Mouse (Mus musculus) ES-Bruce4 (cell line): ENCODE data around the gene Ptprr. TPM values are rescaled to one million over a fixed set of nuclear protein-coding genes. Genes with fewer than 3 reads are reported as not detected.

Experiments
- H3K27ac ChIP-seq: 2 replicates; pipeline ENCODE4 v1.5.1; 2012; ENCODE audit warnings: low read length, inconsistent platforms; ENCODE audit not compliant: insufficient read depth
- H3K27me3 ChIP-seq: 2 replicates; pipeline ENCODE4 v1.6.1; 2012; ENCODE audit warnings: mild to moderate bottlenecking, low read length, inconsistent platforms; ENCODE audit not compliant: control insufficient read depth, poor library complexity, insufficient read depth, severe bottlenecking
- H3K36me3 ChIP-seq: 2 replicates; pipeline ENCODE4 v1.6.1; 2012; ENCODE audit warnings: inconsistent platforms, mild to moderate bottlenecking, low read length, moderate library complexity; ENCODE audit not compliant: control insufficient read depth, poor library complexity, insufficient read depth, severe bottlenecking
- H3K4me1 ChIP-seq: one replicate; pipeline ENCODE4 v1.8.1; 2011; ENCODE audit warnings: low read length; ENCODE audit not compliant: control insufficient read depth, insufficient read depth
- H3K4me3 ChIP-seq: 2 replicates; pipeline ENCODE4 v1.5.1; 2011; ENCODE audit warnings: low read depth, mild to moderate bottlenecking, low read length
- H3K9ac ChIP-seq: 2 replicates; pipeline ENCODE4 v1.6.1; 2012; ENCODE audit warnings: low read depth, mild to moderate bottlenecking, inconsistent platforms; ENCODE audit not compliant: poor library complexity, severe bottlenecking
- H3K9me3 ChIP-seq: replicated peaks from 2 replicates; pipeline ENCODE4 v1.6.1; 2012; ENCODE audit warnings: mild to moderate bottlenecking, low read length, inconsistent platforms; ENCODE audit not compliant: control insufficient read depth, poor library complexity, insufficient read depth, severe bottlenecking
- CTCF ChIP-seq: IDR thresholded peaks from one replicate; pipeline ENCODE4 v1.8.1; 2011; ENCODE audit warnings: low read depth, low read length
- EP300 ChIP-seq: IDR thresholded peaks from 2 replicates; pipeline ENCODE4 v1.6.1; 2011; ENCODE audit warnings: low read depth, low read length; ENCODE audit not compliant: insufficient read depth
- POLR2A ChIP-seq: IDR thresholded peaks from one replicate; pipeline ENCODE4 v1.8.1; 2011; ENCODE audit warnings: low read length; ENCODE audit not compliant: insufficient read depth
- polyA plus RNA-seq: library from polyadenylated mRNA; stranded (reverse); fragments of >200 nt; gene quantifications from 2 replicates; pipeline ENCODE4 v1.2.4, GENCODE M21; 2011; ENCODE audit warnings: low read depth; ENCODE audit not compliant: missing spikeins, insufficient read depth, insufficient read length

Ptprr gene
- polyA plus RNA-seq, 1 experiment = not detected

DNA sequence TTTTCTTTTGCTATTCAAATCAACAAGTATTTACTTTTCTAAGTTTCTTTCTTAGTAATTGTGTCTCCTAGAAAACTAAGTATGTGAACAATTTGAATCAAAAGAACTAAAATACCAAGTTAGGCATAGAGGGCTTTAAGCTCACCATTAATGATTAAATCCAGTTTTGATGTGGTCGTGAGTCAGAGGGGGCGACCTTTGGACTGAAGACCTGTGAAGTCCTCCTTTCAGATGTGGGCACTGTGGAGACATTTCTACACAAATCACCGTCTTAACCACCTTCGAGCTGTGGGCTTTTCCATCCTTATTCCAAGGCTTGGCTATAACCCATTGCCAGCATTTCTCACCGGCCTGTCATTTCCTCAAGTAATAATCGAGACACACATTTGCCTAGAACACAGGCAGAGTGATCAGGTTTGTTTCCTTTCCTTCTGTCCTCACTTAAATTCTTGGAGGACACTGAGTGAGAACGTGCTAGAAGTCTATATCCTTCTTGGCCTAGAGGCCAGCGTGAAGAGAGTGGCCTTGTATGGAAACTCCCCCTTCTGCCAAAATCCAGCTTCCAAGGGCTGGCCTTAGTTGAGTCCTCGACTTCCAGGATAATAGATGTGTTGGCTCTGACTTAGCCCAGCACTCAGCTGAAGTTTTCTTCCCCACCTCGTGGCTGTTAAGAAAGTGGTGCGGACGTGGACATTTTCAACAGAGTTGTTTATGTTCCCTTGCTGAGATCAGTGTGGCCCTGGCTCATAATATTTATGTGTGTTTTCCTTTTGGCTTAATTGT, 202.5 kb downstream of the Ptprr start:
- H3K4me3 ChIP-seq = no peak overlapping the region
- H3K9ac ChIP-seq = no peak overlapping the region
- TF ChIP-seq EP300 (no peak), POLR2A (no peak), CTCF (no peak)
- H3K36me3 ChIP-seq = no peaks in the 10 kb centered on the region
- no peaks in the 10 kb centered on the region for H3K27me3 ChIP-seq
- no peaks in the 10 kb centered on the region for H3K9me3 ChIP-seq
- no peaks in the 10 kb centered on the region for H3K4me1 ChIP-seq
- H3K27ac ChIP-seq = no peak overlapping the region

DNA sequence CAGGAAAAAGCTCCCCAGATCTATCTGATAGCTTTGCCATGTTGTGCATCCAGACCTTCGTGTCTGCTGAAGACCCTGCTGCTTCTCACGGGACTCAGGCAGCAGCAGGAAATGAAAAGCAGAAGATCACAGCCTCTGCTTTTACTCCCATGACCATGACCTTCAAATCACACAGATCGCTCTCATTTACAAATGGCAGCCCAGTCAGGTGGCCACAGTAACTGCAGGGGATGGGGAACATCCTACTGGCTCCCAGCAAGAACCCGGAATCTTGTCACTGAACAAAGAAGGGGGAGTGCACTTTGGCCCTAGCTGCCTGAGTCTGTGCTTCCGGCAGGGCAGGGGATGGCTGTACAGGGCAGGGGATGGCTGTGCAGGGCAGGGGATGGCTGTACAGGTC, 217.3 kb downstream of the Ptprr start:
- Histone ChIP-seq H3K27ac (no peak overlapping the region), H3K9me3 (no peaks in the 10 kb centered on the region), H3K9ac (no peak overlapping the region), H3K27me3 (no peaks in the 10 kb centered on the region), H3K4me1 (no peaks in the 10 kb centered on the region), H3K36me3 (no peaks in the 10 kb centered on the region), H3K4me3 (no peak overlapping the region)
- no peak for TF ChIP-seq CTCF
- no peak for TF ChIP-seq POLR2A
- TF ChIP-seq EP300 = no peak

DNA sequence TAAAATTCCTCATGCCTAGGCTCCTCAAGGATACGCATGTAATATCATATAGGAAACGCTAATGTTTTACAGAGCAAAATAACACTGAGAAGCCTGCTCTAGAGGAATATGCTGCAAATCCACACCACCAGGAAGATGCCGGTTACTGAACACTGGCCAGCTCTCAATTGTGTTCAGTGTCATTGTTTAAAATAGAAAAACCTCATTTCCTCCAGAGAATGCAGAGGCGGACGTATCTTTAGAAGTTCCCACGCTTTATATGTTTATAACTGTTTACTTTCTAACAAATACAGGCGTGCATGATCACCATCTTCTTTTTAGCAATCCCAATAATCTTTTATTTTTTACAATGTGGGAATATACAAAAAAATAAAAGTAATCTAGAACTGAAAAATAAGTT, 224.2 kb downstream of the Ptprr start:
- H3K4me1 ChIP-seq = no peaks in the 10 kb centered on the region
- no peak overlapping the region for H3K27ac ChIP-seq
- H3K9me3 ChIP-seq = no peaks in the 10 kb centered on the region
- no peaks in the 10 kb centered on the region for H3K27me3 ChIP-seq
- TF ChIP-seq POLR2A (no peak), CTCF (no peak), EP300 (no peak)
- H3K4me3 ChIP-seq = no peak overlapping the region
- H3K36me3 ChIP-seq = no peaks in the 10 kb centered on the region
- no peak overlapping the region for H3K9ac ChIP-seq

DNA sequence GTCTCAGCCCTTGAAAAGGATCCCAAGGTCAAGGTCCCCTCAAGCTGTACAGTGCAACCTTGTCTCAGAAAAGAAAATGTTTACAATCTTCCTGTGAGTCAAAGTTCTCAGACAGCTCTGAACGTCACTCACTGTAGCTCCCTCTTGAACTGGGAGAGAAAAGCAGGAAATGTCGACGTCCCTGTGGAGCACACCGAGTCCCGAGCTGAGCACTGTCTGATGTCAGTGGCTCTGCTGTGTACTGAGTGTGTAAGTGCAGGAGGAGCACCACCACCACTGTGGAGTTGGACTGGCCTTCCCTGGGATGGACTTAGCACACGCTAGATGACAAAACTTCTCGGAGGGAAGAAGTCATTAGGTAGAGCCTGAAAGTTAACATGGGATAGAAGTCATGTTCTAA, 225.4 kb downstream of the Ptprr start:
- TF ChIP-seq POLR2A = no peak
- no peak for TF ChIP-seq EP300
- TF ChIP-seq CTCF = no peak
- Histone ChIP-seq H3K27ac (no peak overlapping the region), H3K27me3 (no peaks in the 10 kb centered on the region)

DNA sequence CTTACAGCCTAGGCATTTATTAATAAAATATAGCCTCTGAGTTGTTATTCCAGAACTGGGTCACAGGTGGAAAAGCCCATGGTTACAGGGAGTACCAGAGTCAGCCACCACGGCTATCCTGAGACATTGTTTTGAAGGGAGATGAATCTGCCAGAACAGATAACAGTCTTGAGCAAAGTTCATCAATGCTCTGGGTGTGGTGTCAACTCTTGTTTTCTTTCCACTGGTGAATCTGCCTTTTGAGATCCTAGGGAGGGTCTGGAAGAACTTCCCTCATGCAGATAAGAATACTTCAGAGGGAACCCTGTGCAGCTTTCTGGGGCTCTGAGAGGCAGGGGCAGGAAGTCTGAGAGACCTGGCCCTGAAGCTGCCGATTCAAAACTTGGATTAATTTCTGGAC, 227.6 kb downstream of the Ptprr start:
- Histone ChIP-seq H3K27me3 (no peaks in the 10 kb centered on the region), H3K4me3 (no peak overlapping the region), H3K9ac (no peak overlapping the region), H3K27ac (no peak overlapping the region), H3K9me3 (no peaks in the 10 kb centered on the region), H3K36me3 (no peaks in the 10 kb centered on the region), H3K4me1 (no peaks in the 10 kb centered on the region)
- TF ChIP-seq EP300 = no peak
- no peak for TF ChIP-seq CTCF
- TF ChIP-seq POLR2A = no peak

More for the DNA sequence above, 225.4 kb downstream of the Ptprr start:
- Histone ChIP-seq H3K36me3 (no peaks in the 10 kb centered on the region), H3K9ac (no peak overlapping the region), H3K4me1 (no peaks in the 10 kb centered on the region), H3K4me3 (no peak overlapping the region), H3K9me3 (no peaks in the 10 kb centered on the region)

DNA sequence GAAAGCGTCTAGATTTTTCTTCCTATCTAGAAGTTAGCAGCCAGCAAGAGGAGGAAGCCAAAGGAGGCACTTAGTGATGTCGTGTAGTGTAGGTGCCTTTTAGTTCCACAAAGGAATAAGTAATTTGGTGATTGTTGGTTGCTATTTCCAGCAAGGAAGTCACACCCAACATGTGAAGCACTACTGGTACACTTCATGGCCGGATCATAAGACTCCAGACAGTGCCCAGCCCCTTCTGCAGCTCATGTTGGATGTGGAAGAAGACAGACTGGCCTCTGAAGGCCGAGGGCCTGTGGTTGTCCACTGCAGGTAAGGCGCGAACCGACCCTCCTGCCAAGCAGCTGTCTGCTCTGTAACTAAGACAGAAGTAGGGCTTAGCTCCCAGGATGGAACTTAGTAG, 234.7 kb downstream of the Ptprr start:
- no peak for TF ChIP-seq EP300
- TF ChIP-seq CTCF = no peak
- TF ChIP-seq POLR2A = no peak
- Histone ChIP-seq H3K27me3 (no peaks in the 10 kb centered on the region), H3K9ac (no peak overlapping the region), H3K36me3 (no peaks in the 10 kb centered on the region), H3K9me3 (no peaks in the 10 kb centered on the region), H3K27ac (no peak overlapping the region), H3K4me3 (no peak overlapping the region), H3K4me1 (no peaks in the 10 kb centered on the region)
